25 mouse cellular contexts compared by ENCODE assay signal in genomic region chr4:101347309-101347708, GRCm38 (mm10).
DNase-seq lines count a peak whose midpoint lies in the region; ATAC-seq and TF ChIP-seq lines count a peak whose summit lies in the region.
"Had no signal": no experiment of that assay in that cellular context is flagged by ENCODE, and none has a peak within 500 bp of the region (broad histone marks: within the 10 kb centered on the region; RNA-seq: fewer than 3 reads in every experiment).

No protein-coding gene starts in this region.

- no peak for ATAC-seq in forebrain, postnatal 0 days
- ATAC-seq in forebrain, embryonic 13.5 days = no peak
- no peak for ATAC-seq in kidney, postnatal 0 days (replicated peaks; ENCODE audit: low FRiP score, low read depth)
- no peak for ATAC-seq in midbrain, embryonic 11.5 days (ENCODE audit: low FRiP score)
- no peak for ATAC-seq in midbrain, embryonic 16.5 days
- ATAC-seq in stomach, postnatal 0 days (ENCODE audit: low FRiP score, low TSS enrichment) = no peak
- ATAC-seq: forebrain, embryonic 15.5 days; inflammation-experienced regulatory T-cells, adult 6 months had no signal

- no peaks in the 10 kb centered on the region for H3K4me1 ChIP-seq in forebrain, postnatal 0 days (ENCODE audit: insufficient read depth)
- H3K4me1 ChIP-seq in forebrain, embryonic 13.5 days = peaks cover 2% of the 10 kb centered on the region; the same call in 1 of the 2 replicates
- H3K4me1 ChIP-seq in kidney, postnatal 0 days (replicated peaks; ENCODE audit: insufficient read depth, low read length) = no peaks in the 10 kb centered on the region
- H3K4me1 ChIP-seq in midbrain, embryonic 11.5 days (ENCODE audit: control insufficient read depth, insufficient read depth, low read length) = no peaks in the 10 kb centered on the region
- H3K4me1 ChIP-seq in midbrain, embryonic 16.5 days (ENCODE audit: control insufficient read depth, insufficient read depth, low read length) = peaks cover 3% of the 10 kb centered on the region
- no peaks in the 10 kb centered on the region for H3K4me1 ChIP-seq in stomach, postnatal 0 days (replicated peaks; ENCODE audit: control insufficient read depth, insufficient read depth)
- H3K4me1 ChIP-seq: embryonic facial prominence, embryonic 15.5 days; forebrain, embryonic 15.5 days; heart, embryonic 13.5 days; hindbrain, embryonic 12.5 days; limb, embryonic 10.5 days had no signal

- H3K9ac ChIP-seq in forebrain, postnatal 0 days = no peak overlapping the region
- H3K9ac ChIP-seq in forebrain, embryonic 13.5 days = no peak overlapping the region
- H3K9ac ChIP-seq in kidney, postnatal 0 days (ENCODE audit: low read depth, low read length) = no peak overlapping the region
- no peak overlapping the region for H3K9ac ChIP-seq in midbrain, embryonic 11.5 days (ENCODE audit: low read length)
- no peak overlapping the region for H3K9ac ChIP-seq in midbrain, embryonic 16.5 days (ENCODE audit: low read depth, low read length)
- H3K9ac ChIP-seq in stomach, postnatal 0 days (ENCODE audit: low read length) = no peak overlapping the region
- H3K9ac ChIP-seq: embryonic facial prominence, embryonic 15.5 days; forebrain, embryonic 15.5 days; heart, embryonic 13.5 days; hindbrain, embryonic 12.5 days had no signal

- no peak overlapping the region for H3K4me3 ChIP-seq in forebrain, postnatal 0 days (ENCODE audit: low read depth, low read length)
- H3K4me3 ChIP-seq in forebrain, embryonic 13.5 days = no peak overlapping the region
- no peak overlapping the region for H3K4me3 ChIP-seq in kidney, postnatal 0 days (replicated peaks; ENCODE audit: low read depth, low read length)
- no peak overlapping the region for H3K4me3 ChIP-seq in midbrain, embryonic 11.5 days (ENCODE audit: low read depth, low read length)
- H3K4me3 ChIP-seq in midbrain, embryonic 16.5 days (ENCODE audit: low read depth, low read length) = no peak overlapping the region
- H3K4me3 ChIP-seq in stomach, postnatal 0 days (ENCODE audit: low read depth, low read length) = no peak overlapping the region
- H3K4me3 ChIP-seq: embryonic facial prominence, embryonic 15.5 days; forebrain, embryonic 15.5 days; heart, embryonic 13.5 days; hindbrain, embryonic 12.5 days; limb, embryonic 10.5 days had no signal

- no peaks in the 10 kb centered on the region for H3K9me3 ChIP-seq in forebrain, postnatal 0 days (ENCODE audit: low read length)
- H3K9me3 ChIP-seq in forebrain, embryonic 13.5 days (replicated peaks) = no peaks in the 10 kb centered on the region
- no peaks in the 10 kb centered on the region for H3K9me3 ChIP-seq in kidney, postnatal 0 days (replicated peaks; ENCODE audit: low read length)
- no peaks in the 10 kb centered on the region; the same call in 1 of the 2 replicates for H3K9me3 ChIP-seq in midbrain, embryonic 11.5 days (ENCODE audit: control insufficient read depth, low read length)
- no peaks in the 10 kb centered on the region for H3K9me3 ChIP-seq in midbrain, embryonic 16.5 days (replicated peaks; ENCODE audit: control insufficient read depth, low read length, poor library complexity, severe bottlenecking)
- no peaks in the 10 kb centered on the region for H3K9me3 ChIP-seq in stomach, postnatal 0 days (ENCODE audit: control insufficient read depth, low read length)
- H3K9me3 ChIP-seq: embryonic facial prominence, embryonic 15.5 days; forebrain, embryonic 15.5 days; heart, embryonic 13.5 days; hindbrain, embryonic 12.5 days; limb, embryonic 10.5 days had no signal

- no peak for TF ChIP-seq EP300 in stomach, postnatal 0 days (optimal IDR thresholded peaks at IDR 0.05)

- H3K27me3 ChIP-seq in forebrain, postnatal 0 days (ENCODE audit: insufficient read depth, low read length) = no peaks in the 10 kb centered on the region
- H3K27me3 ChIP-seq in forebrain, embryonic 13.5 days = no peaks in the 10 kb centered on the region
- H3K27me3 ChIP-seq in kidney, postnatal 0 days (ENCODE audit: insufficient read depth, low read length) = no peaks in the 10 kb centered on the region
- no peaks in the 10 kb centered on the region for H3K27me3 ChIP-seq in midbrain, embryonic 11.5 days (ENCODE audit: control insufficient read depth, insufficient read depth, low read length)
- no peaks in the 10 kb centered on the region for H3K27me3 ChIP-seq in midbrain, embryonic 16.5 days (ENCODE audit: control insufficient read depth, insufficient read depth, low read depth, low read length)
- H3K27me3 ChIP-seq in stomach, postnatal 0 days (ENCODE audit: control insufficient read depth, insufficient read depth, low read length) = no peaks in the 10 kb centered on the region
- H3K27me3 ChIP-seq: embryonic facial prominence, embryonic 15.5 days; forebrain, embryonic 15.5 days; heart, embryonic 13.5 days; hindbrain, embryonic 12.5 days had no signal

- 83% methylated on average over 6 of the region's 6 CpGs for WGBS in forebrain, postnatal 0 days
- WGBS in forebrain, embryonic 13.5 days = 93% methylated on average over 6 of the region's 6 CpGs
- 83% methylated on average over 6 of the region's 6 CpGs for WGBS in kidney, postnatal 0 days
- 82% methylated on average over 6 of the region's 6 CpGs for WGBS in midbrain, embryonic 11.5 days
- WGBS in midbrain, embryonic 16.5 days = 83% methylated on average over 6 of the region's 6 CpGs
- WGBS in stomach, postnatal 0 days = 76% methylated on average over 6 of the region's 6 CpGs

- no peak overlapping the region for H3K27ac ChIP-seq in forebrain, postnatal 0 days (ENCODE audit: low read depth, low read length)
- no peak overlapping the region for H3K27ac ChIP-seq in forebrain, embryonic 13.5 days
- no peak overlapping the region for H3K27ac ChIP-seq in kidney, postnatal 0 days
- H3K27ac ChIP-seq in midbrain, embryonic 11.5 days (ENCODE audit: low read depth, low read length) = no peak overlapping the region
- no peak overlapping the region for H3K27ac ChIP-seq in midbrain, embryonic 16.5 days (ENCODE audit: low read length)
- no peak overlapping the region for H3K27ac ChIP-seq in stomach, postnatal 0 days (replicated peaks)
- H3K27ac ChIP-seq: embryonic facial prominence, embryonic 15.5 days; forebrain, embryonic 15.5 days; heart, embryonic 13.5 days; hindbrain, embryonic 12.5 days; limb, embryonic 10.5 days had no signal

- TF ChIP-seq CTCF in forebrain, postnatal 0 days (IDR thresholded peaks at IDR 0.05; ENCODE audit: low read depth) = peak; percentile 43
- peak; percentile 43 for TF ChIP-seq CTCF in kidney, postnatal 0 days (IDR thresholded peaks at IDR 0.05; ENCODE audit: low read depth)
- peak; percentile 40 for TF ChIP-seq CTCF in stomach, postnatal 0 days (IDR thresholded peaks at IDR 0.05; ENCODE audit: low read depth)

- peaks cover 31% of the 10 kb centered on the region for H3K36me3 ChIP-seq in forebrain, postnatal 0 days (ENCODE audit: insufficient read depth)
- peaks cover 28% of the 10 kb centered on the region for H3K36me3 ChIP-seq in forebrain, embryonic 13.5 days (ENCODE audit: poor library complexity, severe bottlenecking)
- peaks cover 14% of the 10 kb centered on the region for H3K36me3 ChIP-seq in kidney, postnatal 0 days (ENCODE audit: insufficient read depth, low read length)
- no peaks in the 10 kb centered on the region; the same call in 1 of the 2 replicates for H3K36me3 ChIP-seq in midbrain, embryonic 11.5 days (ENCODE audit: control insufficient read depth, insufficient read depth, low read length)
- peaks cover 16% of the 10 kb centered on the region for H3K36me3 ChIP-seq in midbrain, embryonic 16.5 days (ENCODE audit: control insufficient read depth, insufficient read depth, low read length)
- peaks cover 10% of the 10 kb centered on the region; the same call in 1 of the 2 replicates for H3K36me3 ChIP-seq in stomach, postnatal 0 days (ENCODE audit: control insufficient read depth, insufficient read depth, low read length)

- H3K4me2 ChIP-seq in forebrain, postnatal 0 days (ENCODE audit: low read depth) = no peak overlapping the region
- no peak overlapping the region for H3K4me2 ChIP-seq in forebrain, embryonic 13.5 days
- H3K4me2 ChIP-seq in kidney, postnatal 0 days (ENCODE audit: low read length) = no peak overlapping the region
- no peak overlapping the region for H3K4me2 ChIP-seq in midbrain, embryonic 11.5 days
- no peak overlapping the region for H3K4me2 ChIP-seq in midbrain, embryonic 16.5 days (ENCODE audit: low read length)
- H3K4me2 ChIP-seq in stomach, postnatal 0 days (replicated peaks; ENCODE audit: low read depth) = no peak overlapping the region
- H3K4me2 ChIP-seq: embryonic facial prominence, embryonic 15.5 days; forebrain, embryonic 15.5 days; heart, embryonic 13.5 days; hindbrain, embryonic 12.5 days had no signal

- no peak for DNase-seq in forebrain, postnatal 0 days
- DNase-seq in kidney, postnatal 0 days (ENCODE audit: low spot score) = no peak
- DNase-seq in kidney, postnatal 4 days = no peak
- peak; percentile 21 for DNase-seq in midbrain, embryonic 11.5 days (ENCODE audit: low spot score, missing footprints)
- DNase-seq in stomach, postnatal 0 days (ENCODE audit: low spot score) = no peak
- DNase-seq: adrenal gland, postnatal 10 days; cerebellum, adult 8-10 months; gastrocnemius, postnatal 25 days; heart, adult 18-20 months; heart, postnatal 14 days; kidney, adult 9 months; layer of hippocampus, adult 9-11 months; liver; lung, postnatal 36 days; right cerebral cortex, postnatal 14 days; spleen, adult 18-20 months; thymus, postnatal 14 days had no signal
